Mouse (Mus musculus) spleen, adult 2 months (tissue): ENCODE results near the gene Nuak1.

Experiments
- CTCF ChIP-seq: fragments of 200-500 bp; IDR thresholded peaks from 2 replicates; pipeline ENCODE4 v1.5.1; 2011; ENCODE audit warnings: mild to moderate bottlenecking, inconsistent platforms; ENCODE audit not compliant: insufficient read depth, insufficient read length, insufficient replicate concordance; ENCODE audit errors: extremely low read depth
- POLR2A ChIP-seq: fragments of 200-500 bp; IDR thresholded peaks from 2 replicates; pipeline ENCODE4 v1.6.1; 2011; ENCODE audit warnings: low read depth, low read length, inconsistent platforms

DNA sequence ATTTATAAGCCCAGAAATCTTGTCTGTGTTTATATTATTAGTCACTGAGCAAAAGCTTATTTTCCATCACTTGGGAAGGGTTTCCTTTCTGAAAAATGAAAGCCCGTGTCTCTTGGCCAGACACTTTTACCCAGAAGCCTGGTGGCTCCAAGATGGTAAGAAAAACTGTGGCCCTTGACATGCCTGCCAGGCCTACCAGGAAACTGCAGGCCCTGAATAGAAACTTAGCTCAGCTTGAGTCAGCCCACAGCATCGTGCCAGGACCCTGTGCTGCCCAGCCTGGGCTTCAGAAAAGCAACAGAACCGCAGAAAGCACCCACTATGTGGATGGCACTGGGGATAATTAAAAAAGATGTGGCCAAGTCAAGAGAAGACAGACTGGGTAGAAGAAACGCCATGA lies 43.1 kb downstream of the Nuak1 start:
- TF ChIP-seq CTCF (no peak), POLR2A (no peak)
